23 mouse cellular contexts compared by ENCODE assay signal in the genomic region with DNA sequence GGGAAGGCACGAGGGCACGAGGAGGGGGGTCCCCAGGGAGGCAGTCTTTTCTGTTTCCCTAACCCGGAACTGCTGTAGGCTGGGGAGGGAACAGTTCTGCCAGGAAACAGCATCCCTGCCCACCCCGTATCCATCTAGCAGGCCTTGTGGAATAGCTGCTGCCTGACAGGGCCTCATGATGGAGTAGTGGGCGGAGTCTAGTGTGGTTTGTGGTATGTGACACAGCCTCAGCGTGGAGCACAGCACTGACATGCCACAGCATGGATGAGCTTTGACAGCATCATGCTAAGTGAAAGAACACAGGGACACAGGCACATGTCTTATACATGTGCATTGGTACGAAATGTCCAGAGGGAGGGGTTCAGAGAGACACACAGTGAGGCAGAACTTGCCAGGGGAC. TPM values are rescaled to one million over a fixed set of nuclear protein-coding genes. Genes with fewer than 3 reads are reported as not detected.
DNase-seq lines count a peak whose midpoint lies in the region; ATAC-seq lines count a peak whose summit lies in the region.
"Had no signal": no experiment of that assay in that cellular context is flagged by ENCODE, and none has a peak within 500 bp of the region (broad histone marks: within the 10 kb centered on the region; RNA-seq: fewer than 3 reads in every experiment).

No protein-coding gene starts in this region.

- WGBS in heart, embryonic 13.5 days, result 60% methylated on average over 7 of the region's 7 CpGs
- 58% methylated on average over 7 of the region's 7 CpGs for WGBS in neural tube, embryonic 13.5 days

- no peaks in the 10 kb centered on the region for H3K9me3 ChIP-seq in heart, embryonic 13.5 days
- no peaks in the 10 kb centered on the region for H3K9me3 ChIP-seq in neural tube, embryonic 13.5 days
- H3K9me3 ChIP-seq: G1E; heart, embryonic 12.5 days had no signal

- ATAC-seq in heart, embryonic 13.5 days (ENCODE audit: extremely low read depth, insufficient number of reproducible peaks, low FRiP score, low TSS enrichment), result no peak
- ATAC-seq in neural tube, embryonic 13.5 days (ENCODE audit: low read depth), result no peak
- peak; percentile 95 for ATAC-seq in common myeloid progenitor, adult 5-6 weeks (replicated peaks; ENCODE audit: low read depth, poor library complexity, severe bottlenecking)
- ATAC-seq: forebrain, embryonic 14.5 days had no signal

- no peak overlapping the region for H3K27ac ChIP-seq in heart, embryonic 13.5 days (replicated peaks)
- 0 out of 2 replicates have a peak overlapping the region, but pooled peaks have one; percentile 5 for H3K27ac ChIP-seq in neural tube, embryonic 13.5 days (replicated peaks)

- no peaks in the 10 kb centered on the region for H3K27me3 ChIP-seq in heart, embryonic 13.5 days (replicated peaks)
- no peaks in the 10 kb centered on the region for H3K27me3 ChIP-seq in neural tube, embryonic 13.5 days
- H3K27me3 ChIP-seq: heart, embryonic 12.5 days had no signal

- DNase-seq in heart, adult 11 months, result no peak
- DNase-seq in neural tube, embryonic 10.5 days (ENCODE audit: extremely low spot score, low spot score), result no peak
- peak; percentile 35 for DNase-seq in mesoderm, embryonic 11.5 days (ENCODE audit: low read depth, low spot score)
- no peak for DNase-seq in frontal cortex, postnatal 36 days (ENCODE audit: low spot score in 2 of 2)
- DNase-seq: cerebellum, postnatal 10 days; heart, postnatal 36 days; kidney, adult 8-10 months; lung, adult 2 months; spleen, adult 18-20 months; thymus, postnatal 14 days had no signal

- H3K4me1 ChIP-seq in heart, embryonic 13.5 days, result peaks cover 29% of the 10 kb centered on the region
- peaks cover 4% of the 10 kb centered on the region for H3K4me1 ChIP-seq in neural tube, embryonic 13.5 days (replicated peaks)

- H3K4me3 ChIP-seq in heart, embryonic 13.5 days, result no peak overlapping the region
- no peak overlapping the region for H3K4me3 ChIP-seq in neural tube, embryonic 13.5 days
- H3K4me3 ChIP-seq: heart, embryonic 12.5 days had no signal

- H3K9ac ChIP-seq in heart, embryonic 13.5 days, result 0 out of 2 replicates have a peak overlapping the region, but pooled peaks have one; percentile 3
- H3K9ac ChIP-seq in neural tube, embryonic 13.5 days, result no peak overlapping the region
- H3K9ac ChIP-seq: heart, embryonic 12.5 days had no signal

- H3K4me2 ChIP-seq in heart, embryonic 13.5 days, result no peak overlapping the region
- no peak overlapping the region for H3K4me2 ChIP-seq in neural tube, embryonic 13.5 days
- H3K4me2 ChIP-seq: heart, embryonic 12.5 days had no signal

- H3K36me3 ChIP-seq in heart, embryonic 13.5 days, result peaks cover 30% of the 10 kb centered on the region
- peaks cover 12% of the 10 kb centered on the region for H3K36me3 ChIP-seq in neural tube, embryonic 13.5 days
- H3K36me3 ChIP-seq: G1E had no signal

RNA-seq across cellular contexts. Expression of a gene that starts 30.1 kb away (rescaled TPM):
- polyA plus RNA-seq in heart, embryonic 13.5 days (2015; fragmentation: Nextera tagmentation; extraction: Ambion mirVana), result 0.94 and 1.7 TPM in 2 replicates
- polyA plus RNA-seq in neural tube, embryonic 13.5 days (2015; fragmentation: Nextera tagmentation; extraction: Ambion mirVana), result 4.2 and 4.4 TPM in 2 replicates
- 3.4 TPM in 2 replicates for total RNA-seq in common myeloid progenitor, adult 5-6 weeks (2017)

RNA-seq across cellular contexts. Expression of a gene that starts 34.2 kb away (rescaled TPM):
- polyA plus RNA-seq in heart, embryonic 13.5 days (2015; fragmentation: Nextera tagmentation; extraction: Ambion mirVana), result 11.8 and 12.9 TPM in 2 replicates
- polyA plus RNA-seq in neural tube, embryonic 13.5 days (2015; fragmentation: Nextera tagmentation; extraction: Ambion mirVana), result 18.2 and 20.5 TPM in 2 replicates
- total RNA-seq in common myeloid progenitor, adult 5-6 weeks (2017), result 4.8 and 4.9 TPM in 2 replicates

RNA-seq across cellular contexts. Expression of a gene that starts 39.6 kb away (rescaled TPM):
- polyA plus RNA-seq in heart, embryonic 13.5 days (2015; fragmentation: Nextera tagmentation; extraction: Ambion mirVana), result 6.1 and 6.2 TPM in 2 replicates
- polyA plus RNA-seq in neural tube, embryonic 13.5 days (2015; fragmentation: Nextera tagmentation; extraction: Ambion mirVana), result 11.5 and 13.1 TPM in 2 replicates
- total RNA-seq in common myeloid progenitor, adult 5-6 weeks (2017), result 6.3 and 7.7 TPM in 2 replicates

RNA-seq across cellular contexts. Expression of a gene that starts 55.6 kb away (rescaled TPM):
- not detected in 2 replicates for polyA plus RNA-seq in heart, embryonic 13.5 days (2015; fragmentation: Nextera tagmentation; extraction: Ambion mirVana)
- polyA plus RNA-seq in neural tube, embryonic 13.5 days (2015; fragmentation: Nextera tagmentation; extraction: Ambion mirVana), result 0.67 and 1.0 TPM in 2 replicates
- total RNA-seq in common myeloid progenitor, adult 5-6 weeks (2017), result not detected in 2 replicates
- total RNA-seq: adrenal gland, adult 18-20 months; G1E; gastrocnemius, postnatal 4 days; heart, postnatal 36 days; left cerebral cortex, postnatal 14 days; midbrain, postnatal 0 days had no signal
- polyA plus RNA-seq: G1E; heart, embryonic 12.5 days; limb, embryonic 14.5 days; neural tube, embryonic 11.5 days; stomach, embryonic 14.5 days had no signal
